Mouse (Mus musculus): Measurements from ENCODE around the gene Robo3. TPM values are rescaled to one million over a fixed set of nuclear protein-coding genes. Genes with fewer than 3 reads are reported as not detected.

The Robo3 gene
- polyA plus RNA-seq, 1 experiment from 2014 or later = 0.16 TPM

DNA sequence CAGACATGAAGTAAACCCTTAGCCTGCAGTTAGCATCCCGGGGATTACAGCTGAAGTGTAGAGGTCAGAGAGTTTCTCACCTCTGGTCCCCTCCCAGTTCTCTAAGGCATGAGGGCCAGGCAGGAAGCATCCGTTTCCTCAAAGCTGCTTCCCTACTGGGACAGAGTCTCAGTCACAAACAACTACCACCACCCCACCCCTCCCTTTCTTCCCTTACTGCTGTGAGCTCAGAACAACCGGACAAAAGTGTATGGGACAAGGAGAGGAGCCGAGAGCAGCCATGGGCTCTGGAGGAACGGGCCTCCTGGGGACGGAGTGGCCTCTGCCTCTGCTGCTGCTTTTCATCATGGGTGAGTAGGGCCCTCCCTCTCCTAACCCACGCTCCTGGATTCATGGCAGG is 31.2 kb downstream of the Robo3 start, which contains the start of gene Robo4:
Gene Robo4 (plus strand): TSS at position 96 of the 400 bp plus-strand sequence.
- no peak for DNase-seq (ENCODE audit: low spot score)
- Histone ChIP-seq H3K9ac (ENCODE audit: low read length) (no peak within 1 kb of the TSS), H3K4me3 (ENCODE audit: low read depth, low read length) (no peak within 1 kb of the TSS), H3K9me3 (ENCODE audit: control insufficient read depth, low read length) (no peaks in the 10 kb centered on the region), H3K27me3 (ENCODE audit: control insufficient read depth, insufficient read depth, low read length) (no peaks in the 10 kb centered on the region; the same call in 1 of the 2 replicates), H3K4me1 (ENCODE audit: control insufficient read depth, insufficient read depth, low read length) (no peaks in the 10 kb centered on the region), H3K4me2 (ENCODE audit: low read depth, severe bottlenecking) (peak within 1 kb of the TSS; percentile 12; the same call in 1 of the 2 replicates), H3K36me3 (ENCODE audit: control insufficient read depth, insufficient read depth, low read length) (no peaks in the 10 kb centered on the region), H3K27ac (replicated peaks; ENCODE audit: low read depth, low read length) (no peak within 1 kb of the TSS)
- ATAC-seq (ENCODE audit: insufficient number of reproducible peaks, low FRiP score, low TSS enrichment, low read depth) = no peak
- 17% methylated on average over 7 of the region's 7 CpGs for WGBS

DNA sequence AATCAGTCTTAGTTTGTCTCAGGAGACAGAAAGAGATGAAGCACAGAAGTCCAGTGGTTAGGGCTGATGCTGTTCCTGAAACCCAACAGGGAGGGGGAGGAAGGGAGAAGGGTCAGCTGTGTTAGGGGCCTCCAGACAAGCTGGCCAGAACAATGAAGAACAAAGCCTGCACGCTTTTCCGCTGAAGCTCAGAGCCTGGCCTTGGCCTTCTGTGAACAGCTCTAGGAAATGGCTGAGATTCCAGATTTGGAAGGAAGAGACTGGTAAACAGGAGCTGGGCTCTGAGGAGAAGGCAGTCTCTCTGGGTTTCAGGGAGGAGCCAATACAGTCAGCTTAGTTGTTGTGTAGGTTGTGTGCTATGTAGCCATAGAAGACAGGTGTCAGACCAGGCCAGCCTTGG is 32.5 kb downstream of the Robo3 start:
- H3K4me1 ChIP-seq (ENCODE audit: control insufficient read depth, insufficient read depth, low read length) = no peaks in the 10 kb centered on the region
- no peak for DNase-seq (ENCODE audit: low spot score)
- H3K4me3 ChIP-seq (ENCODE audit: low read depth, low read length) = no peak overlapping the region
- 77% methylated on average over 2 of the region's 2 CpGs for WGBS
- H3K36me3 ChIP-seq (ENCODE audit: control insufficient read depth, insufficient read depth, low read length) = no peaks in the 10 kb centered on the region
- no peak overlapping the region for H3K27ac ChIP-seq (replicated peaks; ENCODE audit: low read depth, low read length)
- no peaks in the 10 kb centered on the region for H3K9me3 ChIP-seq (ENCODE audit: control insufficient read depth, low read length)
- no peak overlapping the region for H3K9ac ChIP-seq (ENCODE audit: low read length)
- ATAC-seq (ENCODE audit: insufficient number of reproducible peaks, low FRiP score, low TSS enrichment, low read depth) = no peak
- H3K4me2 ChIP-seq (ENCODE audit: low read depth, severe bottlenecking) = no peak overlapping the region
- no peaks in the 10 kb centered on the region; the same call in 1 of the 2 replicates for H3K27me3 ChIP-seq (ENCODE audit: control insufficient read depth, insufficient read depth, low read length)

DNA sequence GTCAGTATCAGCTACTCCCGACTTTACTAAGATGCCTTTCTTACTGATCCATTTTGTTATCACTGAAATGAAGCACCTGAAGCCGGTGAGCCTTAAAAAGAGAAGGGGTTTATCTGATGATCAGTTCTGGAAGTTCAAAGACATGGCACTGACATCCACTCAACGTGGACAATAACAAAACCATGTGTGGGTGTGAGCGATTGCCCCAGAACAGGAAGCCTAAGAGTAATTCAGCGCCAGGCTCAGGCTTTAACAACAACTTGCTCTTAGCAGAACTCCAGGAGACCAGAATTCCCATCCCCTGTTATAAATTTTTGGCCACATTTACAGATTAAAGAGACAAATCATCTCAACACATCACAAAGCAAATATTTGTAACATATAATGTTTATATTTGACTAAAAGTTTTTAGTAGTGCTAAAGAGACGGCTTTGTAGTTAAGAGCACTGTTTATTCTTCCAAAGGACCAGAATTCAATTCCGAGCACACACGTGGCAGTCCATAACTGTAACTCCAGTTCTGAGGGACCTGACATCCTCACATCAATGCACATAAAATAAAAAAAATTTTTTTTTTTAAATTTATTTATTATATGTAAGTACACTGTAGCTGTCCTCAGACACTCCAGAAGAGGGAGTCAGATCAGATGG is 39.4 kb downstream of the Robo3 start:
- no peaks in the 10 kb centered on the region for H3K9me3 ChIP-seq (ENCODE audit: control insufficient read depth, low read length)
- no peaks in the 10 kb centered on the region for H3K4me1 ChIP-seq (ENCODE audit: control insufficient read depth, insufficient read depth, low read length)
- H3K4me3 ChIP-seq (ENCODE audit: low read depth, low read length) = no peak overlapping the region
- H3K4me2 ChIP-seq (ENCODE audit: low read depth, severe bottlenecking) = no peak overlapping the region
- no peak overlapping the region for H3K27ac ChIP-seq (replicated peaks; ENCODE audit: low read depth, low read length)
- no peaks in the 10 kb centered on the region for H3K36me3 ChIP-seq (ENCODE audit: control insufficient read depth, insufficient read depth, low read length)
- WGBS = 76% methylated on average over 8 of the region's 8 CpGs
- no peak overlapping the region for H3K9ac ChIP-seq (ENCODE audit: low read length)
- DNase-seq (ENCODE audit: low spot score) (no peak), ATAC-seq (ENCODE audit: insufficient number of reproducible peaks, low FRiP score, low TSS enrichment, low read depth) (no peak)
- H3K27me3 ChIP-seq (ENCODE audit: control insufficient read depth, insufficient read depth, low read length) = no peaks in the 10 kb centered on the region

DNA sequence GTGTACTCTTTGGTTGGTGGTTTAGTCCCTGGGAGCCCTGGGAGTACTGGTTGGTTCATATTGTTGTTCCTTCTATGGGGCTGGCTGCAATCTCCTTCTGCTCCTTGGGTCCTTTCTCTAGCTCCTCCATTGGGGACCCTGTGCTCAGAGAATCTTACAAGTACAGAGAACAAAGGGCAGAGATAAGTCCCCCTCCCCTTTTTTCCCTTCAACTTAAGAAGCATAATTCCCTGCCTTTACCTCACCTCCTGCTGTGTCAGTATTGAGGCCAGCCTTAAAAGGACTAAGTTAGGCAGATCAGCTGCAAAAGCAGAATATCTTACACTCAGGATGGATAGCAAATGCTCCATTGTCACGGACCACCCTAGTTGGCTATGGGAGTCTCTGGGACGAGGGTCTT is 41.0 kb downstream of the Robo3 start:
- Histone ChIP-seq H3K4me2 (ENCODE audit: low read depth, severe bottlenecking) (no peak overlapping the region), H3K27ac (replicated peaks; ENCODE audit: low read depth, low read length) (no peak overlapping the region), H3K9me3 (ENCODE audit: control insufficient read depth, low read length) (no peaks in the 10 kb centered on the region), H3K4me1 (ENCODE audit: control insufficient read depth, insufficient read depth, low read length) (no peaks in the 10 kb centered on the region), H3K27me3 (ENCODE audit: control insufficient read depth, insufficient read depth, low read length) (no peaks in the 10 kb centered on the region), H3K4me3 (ENCODE audit: low read depth, low read length) (no peak overlapping the region), H3K9ac (ENCODE audit: low read length) (no peak overlapping the region), H3K36me3 (ENCODE audit: control insufficient read depth, insufficient read depth, low read length) (no peaks in the 10 kb centered on the region)
- ATAC-seq (ENCODE audit: insufficient number of reproducible peaks, low FRiP score, low TSS enrichment, low read depth) (no peak), DNase-seq (ENCODE audit: low spot score) (no peak)
- WGBS = 83% methylated on average over 2 of the region's 2 CpGs

DNA sequence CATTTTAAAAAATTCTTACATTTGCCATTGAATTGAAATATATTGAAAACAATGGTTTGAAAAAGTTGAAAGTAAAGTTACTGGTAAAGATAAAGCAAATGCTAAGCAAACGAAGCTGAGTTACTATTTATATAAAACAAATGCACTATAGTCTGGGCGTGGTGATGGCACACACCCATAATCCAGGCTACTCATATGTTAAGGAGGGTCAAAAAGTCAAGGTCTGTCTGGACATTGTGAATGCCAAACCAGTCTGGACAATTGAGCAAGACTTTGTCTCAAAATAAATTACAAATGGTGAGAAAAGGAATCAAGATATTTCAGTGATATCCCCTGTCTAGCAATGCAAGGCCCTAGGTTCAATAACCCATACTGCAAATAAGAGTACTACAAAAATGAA is 42.2 kb downstream of the Robo3 start:
- ATAC-seq (ENCODE audit: insufficient number of reproducible peaks, low FRiP score, low TSS enrichment, low read depth) = no peak
- H3K4me1 ChIP-seq (ENCODE audit: control insufficient read depth, insufficient read depth, low read length) = no peaks in the 10 kb centered on the region
- WGBS = 90% methylated on average over 2 of the region's 2 CpGs

DNA sequence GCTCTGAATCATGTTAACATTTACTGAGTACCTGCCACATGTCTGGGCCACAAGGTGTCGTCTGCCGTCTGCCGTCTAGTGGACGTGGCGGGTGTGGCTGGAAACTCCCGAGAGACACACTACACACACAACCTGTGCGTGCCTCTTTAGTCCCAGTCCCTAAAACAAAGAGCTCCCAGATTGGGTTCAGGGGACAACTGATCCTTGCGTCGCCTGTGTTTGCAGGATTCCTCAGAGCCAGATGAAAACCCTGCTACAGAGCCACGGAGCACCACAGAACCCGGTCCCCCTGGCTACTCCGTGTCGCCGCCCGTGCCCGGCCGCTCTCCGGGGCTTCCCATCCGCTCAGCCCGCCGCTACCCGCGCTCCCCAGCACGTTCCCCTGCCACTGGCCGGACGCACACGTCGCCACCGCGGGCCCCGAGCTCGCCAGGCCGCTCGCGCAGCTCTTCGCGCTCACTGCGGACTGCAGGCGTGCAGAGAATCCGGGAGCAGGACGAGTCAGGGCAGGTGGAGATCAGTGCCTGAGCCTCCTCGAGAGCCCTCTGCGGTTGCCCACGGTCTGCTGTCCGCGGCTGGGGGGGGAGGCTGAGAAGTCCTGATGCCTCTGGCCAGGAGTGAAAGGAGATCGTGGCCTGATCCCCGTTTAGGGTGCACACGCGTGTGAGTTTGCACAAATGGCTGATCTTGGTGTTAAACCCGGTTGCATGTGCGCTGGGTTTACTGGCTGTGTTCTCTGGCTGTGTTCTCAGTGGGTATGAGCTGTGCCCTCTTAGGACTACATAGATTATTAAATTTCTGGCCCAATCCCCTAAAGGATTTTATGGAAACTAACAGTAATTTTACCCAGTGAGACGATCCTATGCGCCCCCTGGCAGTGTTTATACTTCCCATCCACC is 48.5 kb downstream of the Robo3 start:
- H3K36me3 ChIP-seq (ENCODE audit: control insufficient read depth, insufficient read depth, low read length) = no peaks in the 10 kb centered on the region
- H3K9ac ChIP-seq (ENCODE audit: low read length) = peak overlapping the region; percentile 55
- 6% methylated on average over 54 of the region's 54 CpGs for WGBS
- H3K9me3 ChIP-seq (ENCODE audit: control insufficient read depth, low read length) = no peaks in the 10 kb centered on the region
- peak overlapping the region; percentile 29 for H3K4me3 ChIP-seq (ENCODE audit: low read depth, low read length)
- no peak overlapping the region for H3K27ac ChIP-seq (replicated peaks; ENCODE audit: low read depth, low read length)
- peaks cover 11% of the 10 kb centered on the region; the same call in 1 of the 2 replicates for H3K27me3 ChIP-seq (ENCODE audit: control insufficient read depth, insufficient read depth, low read length)
- peak overlapping the region; percentile 69 for H3K4me2 ChIP-seq (ENCODE audit: low read depth, severe bottlenecking)
- no peaks in the 10 kb centered on the region for H3K4me1 ChIP-seq (ENCODE audit: control insufficient read depth, insufficient read depth, low read length)
- DNase-seq (ENCODE audit: low spot score) (peak; percentile 71), ATAC-seq (ENCODE audit: insufficient number of reproducible peaks, low FRiP score, low TSS enrichment, low read depth) (peak; percentile 69)

More for the DNA sequence above, 42.2 kb downstream of the Robo3 start:
- Histone ChIP-seq H3K9me3 (ENCODE audit: control insufficient read depth, low read length) (no peaks in the 10 kb centered on the region), H3K4me3 (ENCODE audit: low read depth, low read length) (no peak overlapping the region), H3K27me3 (ENCODE audit: control insufficient read depth, insufficient read depth, low read length) (peaks cover 2% of the 10 kb centered on the region; the same call in 1 of the 2 replicates), H3K36me3 (ENCODE audit: control insufficient read depth, insufficient read depth, low read length) (no peaks in the 10 kb centered on the region), H3K27ac (replicated peaks; ENCODE audit: low read depth, low read length) (no peak overlapping the region), H3K9ac (ENCODE audit: low read length) (no peak overlapping the region), H3K4me2 (ENCODE audit: low read depth, severe bottlenecking) (no peak overlapping the region)
- no peak for DNase-seq (ENCODE audit: low spot score)

DNA sequence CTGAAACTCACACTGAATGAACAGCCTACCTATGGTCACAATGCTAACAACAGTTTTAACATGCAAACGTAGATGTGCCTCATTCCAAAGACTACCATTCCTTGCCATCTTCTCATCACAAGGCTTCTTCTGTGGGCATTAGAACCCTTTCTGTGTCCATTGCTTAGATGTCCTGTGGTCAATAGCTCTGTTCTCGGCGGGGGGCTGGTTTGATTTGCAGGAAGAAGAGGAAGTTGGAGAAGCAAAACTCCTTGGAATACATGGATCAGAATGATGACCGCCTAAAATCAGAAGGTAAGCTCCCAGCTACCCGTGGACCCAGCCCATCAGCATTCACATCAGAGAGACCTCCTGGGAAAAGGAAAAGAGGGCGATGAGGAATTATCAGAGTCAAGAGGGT is 49.9 kb downstream of the Robo3 start:
- Histone ChIP-seq H3K27me3 (ENCODE audit: control insufficient read depth, insufficient read depth, low read length) (peaks cover 11% of the 10 kb centered on the region; the same call in 1 of the 2 replicates), H3K9me3 (ENCODE audit: control insufficient read depth, low read length) (no peaks in the 10 kb centered on the region), H3K4me1 (ENCODE audit: control insufficient read depth, insufficient read depth, low read length) (no peaks in the 10 kb centered on the region), H3K4me3 (ENCODE audit: low read depth, low read length) (no peak overlapping the region), H3K4me2 (ENCODE audit: low read depth, severe bottlenecking) (no peak overlapping the region), H3K36me3 (ENCODE audit: control insufficient read depth, insufficient read depth, low read length) (no peaks in the 10 kb centered on the region), H3K27ac (replicated peaks; ENCODE audit: low read depth, low read length) (no peak overlapping the region), H3K9ac (ENCODE audit: low read length) (no peak overlapping the region)
- ATAC-seq (ENCODE audit: insufficient number of reproducible peaks, low FRiP score, low TSS enrichment, low read depth) (no peak), DNase-seq (ENCODE audit: low spot score) (no peak)
- 89% methylated on average over 6 of the region's 6 CpGs for WGBS

DNA sequence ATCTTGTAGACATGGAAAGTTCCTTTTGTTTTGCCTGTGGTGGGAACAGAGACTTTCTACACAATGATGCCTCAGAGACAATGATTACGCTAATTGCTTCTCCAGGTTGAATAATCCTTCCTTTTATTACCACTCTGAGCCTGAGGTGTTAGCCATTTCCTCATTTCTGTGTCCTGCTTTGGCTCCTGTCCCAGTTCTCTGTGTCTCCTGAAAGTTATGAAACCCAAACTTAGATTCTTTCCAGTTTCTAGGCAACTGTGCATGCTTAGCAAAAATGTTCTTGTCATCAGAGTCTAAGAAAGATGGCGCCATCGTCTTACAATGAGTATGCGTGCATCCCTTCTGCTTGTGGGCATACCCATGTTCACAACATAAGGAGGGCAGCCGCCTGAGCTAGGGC is 57.3 kb downstream of the Robo3 start:
- ATAC-seq (ENCODE audit: insufficient number of reproducible peaks, low FRiP score, low TSS enrichment, low read depth) = no peak
- 87% methylated on average over 5 of the region's 5 CpGs for WGBS
- Histone ChIP-seq H3K9me3 (ENCODE audit: control insufficient read depth, low read length) (no peaks in the 10 kb centered on the region), H3K27ac (replicated peaks; ENCODE audit: low read depth, low read length) (no peak overlapping the region), H3K27me3 (ENCODE audit: control insufficient read depth, insufficient read depth, low read length) (no peaks in the 10 kb centered on the region), H3K36me3 (ENCODE audit: control insufficient read depth, insufficient read depth, low read length) (no peaks in the 10 kb centered on the region), H3K9ac (ENCODE audit: low read length) (no peak overlapping the region), H3K4me2 (ENCODE audit: low read depth, severe bottlenecking) (no peak overlapping the region), H3K4me3 (ENCODE audit: low read depth, low read length) (no peak overlapping the region), H3K4me1 (ENCODE audit: control insufficient read depth, insufficient read depth, low read length) (no peaks in the 10 kb centered on the region)
- no peak for DNase-seq (ENCODE audit: low spot score)
